Mouse (Mus musculus) intestine, postnatal 0 days (tissue): ENCODE results near the gene Slc22a1. TPM values are rescaled to one million over a fixed set of nuclear protein-coding genes. Genes with fewer than 3 reads are reported as not detected.
A peak's percentile ranks its signal among the peaks of the same experiment; 100 is the strongest.

Source experiments
- ATAC-seq: fragments of 200-750 bp; cut with Nextera tagmentation; 2 replicates; pipeline ENCODE4 v1.8.0; 2017; ENCODE audit warnings: mild to moderate bottlenecking, moderate TSS enrichment, moderate library complexity
- H3K27ac ChIP-seq: fragments of 300-500 bp; sonication (generic); 2 replicates; pipeline ENCODE4 v1.5.1; 2014; ENCODE audit warnings: mild to moderate bottlenecking, low read depth, low read length, moderate library complexity
- H3K27me3 ChIP-seq: fragments of 300-500 bp; sonication (generic); replicated peaks from 2 replicates; pipeline ENCODE4 v1.6.1; 2014; ENCODE audit warnings: low read length, mixed read lengths; ENCODE audit not compliant: control insufficient read depth, insufficient read depth
- H3K36me3 ChIP-seq: fragments of 300-500 bp; sonication (generic); 2 replicates; pipeline ENCODE4 v1.6.1; 2014; ENCODE audit warnings: mild to moderate bottlenecking, moderate library complexity; ENCODE audit not compliant: control insufficient read depth, insufficient read depth
- H3K4me1 ChIP-seq: fragments of 300-500 bp; sonication (generic); replicated peaks from 2 replicates; pipeline ENCODE4 v1.6.1; 2014; ENCODE audit warnings: antibody characterized with exemption, low read length, mixed read lengths; ENCODE audit not compliant: control insufficient read depth, insufficient read depth
- H3K4me2 ChIP-seq: fragments of 300-500 bp; sonication (generic); replicated peaks from 2 replicates; pipeline ENCODE4 v1.6.1; 2014; ENCODE audit warnings: low read depth, mild to moderate bottlenecking, moderate library complexity
- H3K4me3 ChIP-seq: fragments of 300-500 bp; sonication (generic); 2 replicates; pipeline ENCODE4 v1.5.1; 2014; ENCODE audit warnings: low read depth, low read length
- H3K9ac ChIP-seq: fragments of 300-500 bp; sonication (generic); 2 replicates; pipeline ENCODE4 v1.6.1; 2014; ENCODE audit warnings: mild to moderate bottlenecking, low read depth, low read length
- H3K9me3 ChIP-seq: fragments of 300-500 bp; sonication (generic); 2 replicates; pipeline ENCODE4 v1.6.1; 2016; ENCODE audit warnings: mixed run types; ENCODE audit not compliant: control insufficient read depth
- CTCF ChIP-seq: sonication (generic); IDR thresholded peaks from 2 replicates; pipeline ENCODE4 v1.5.1; 2016; ENCODE audit warnings: low read depth, mild to moderate bottlenecking, control low read depth, antibody characterized with exemption, moderate library complexity
- WGBS: fragments of 180-500 bp; shearing (Covaris S2); extraction: QIAGEN DNeasy Blood & Tissue Kit; methylation state at CpG from one replicate; pipeline ENCODE4 v1.1.7; 2014; 5-methylcytosine and 5-hydroxymethylcytosine counted together
- polyA plus RNA-seq: library from polyadenylated mRNA; unstranded; fragments of >200 nt; fragmentation: Nextera tagmentation; extraction: Ambion mirVana; gene quantifications from 2 replicates; pipeline ENCODE4 v1.2.1, GENCODE M21; 2015

Gene Slc22a1
- polyA plus RNA-seq, 1 experiment from 2014 or later, result 3.1 TPM

DNA sequence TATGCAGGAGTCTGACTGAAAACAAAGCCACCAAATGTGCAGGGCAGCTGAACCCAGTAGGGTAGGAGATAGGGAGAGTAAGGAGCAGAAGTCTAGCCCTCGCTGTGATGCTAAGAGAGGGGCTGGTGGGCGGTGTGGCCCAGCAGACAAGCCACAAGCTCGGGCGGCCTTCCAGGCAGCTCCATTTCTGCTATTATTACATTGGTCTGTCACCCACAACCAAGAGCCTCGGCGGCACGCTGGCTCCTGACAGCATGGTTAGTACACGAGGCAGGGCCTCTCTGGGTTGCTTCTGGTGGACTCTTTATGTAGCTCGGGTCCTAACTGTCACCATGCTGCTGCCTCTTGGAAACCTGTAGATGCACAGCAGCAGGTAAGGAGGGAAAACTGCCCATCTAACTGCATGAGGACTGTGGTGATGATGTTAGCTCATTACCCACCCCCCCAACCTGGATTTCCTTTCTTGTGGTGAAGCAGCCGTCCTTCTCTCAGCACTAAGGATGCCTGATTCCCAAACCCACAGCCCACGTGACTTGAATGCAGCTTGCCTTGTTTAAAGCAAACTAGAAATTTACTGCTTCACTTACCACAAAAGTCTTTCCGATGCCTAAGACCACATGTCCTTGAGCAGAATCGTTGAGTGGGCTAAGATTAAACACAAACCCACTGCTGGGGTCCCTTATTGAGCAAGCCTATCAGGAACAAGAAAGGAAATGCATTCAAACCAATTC, 34.6 kb upstream of the Slc22a1 start:
- Histone ChIP-seq H3K4me3 (no peak overlapping the region), H3K9ac (no peak overlapping the region), H3K27ac (no peak overlapping the region), H3K4me2 (no peak overlapping the region), H3K27me3 (no peaks in the 10 kb centered on the region), H3K36me3 (peaks cover 49% of the 10 kb centered on the region), H3K9me3 (no peaks in the 10 kb centered on the region), H3K4me1 (no peaks in the 10 kb centered on the region)
- WGBS, result 87% methylated on average over 13 of the region's 13 CpGs
- no peak for ATAC-seq
- TF ChIP-seq CTCF, result no peak

DNA sequence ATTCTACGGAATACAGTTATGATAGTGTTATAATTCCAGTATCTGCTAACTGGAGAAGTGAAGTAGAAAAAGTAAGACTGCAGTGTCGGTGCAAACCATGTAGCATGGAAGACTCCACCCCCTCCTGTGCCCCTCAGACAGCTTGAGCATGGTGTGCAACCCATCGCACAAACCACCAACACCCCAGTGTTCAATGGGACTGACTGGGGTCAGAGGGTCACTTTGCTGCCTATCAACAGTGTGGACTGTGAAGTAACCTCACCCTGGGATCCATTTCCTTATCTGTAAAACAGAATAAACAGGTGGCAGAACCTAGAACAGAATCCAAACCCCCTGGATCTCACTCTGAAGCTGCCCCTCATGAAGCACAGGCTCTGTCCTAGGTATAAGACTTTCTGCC, 32.8 kb upstream of the Slc22a1 start:
- ATAC-seq, result no peak
- H3K4me3 ChIP-seq, result no peak overlapping the region
- H3K4me1 ChIP-seq, result no peaks in the 10 kb centered on the region
- H3K4me2 ChIP-seq, result no peak overlapping the region
- H3K27ac ChIP-seq, result no peak overlapping the region
- 74% methylated on average over 3 of the region's 3 CpGs for WGBS
- H3K9me3 ChIP-seq, result no peaks in the 10 kb centered on the region
- TF ChIP-seq CTCF, result no peak
- H3K36me3 ChIP-seq, result peaks cover 50% of the 10 kb centered on the region
- no peak overlapping the region for H3K9ac ChIP-seq
- no peaks in the 10 kb centered on the region for H3K27me3 ChIP-seq

DNA sequence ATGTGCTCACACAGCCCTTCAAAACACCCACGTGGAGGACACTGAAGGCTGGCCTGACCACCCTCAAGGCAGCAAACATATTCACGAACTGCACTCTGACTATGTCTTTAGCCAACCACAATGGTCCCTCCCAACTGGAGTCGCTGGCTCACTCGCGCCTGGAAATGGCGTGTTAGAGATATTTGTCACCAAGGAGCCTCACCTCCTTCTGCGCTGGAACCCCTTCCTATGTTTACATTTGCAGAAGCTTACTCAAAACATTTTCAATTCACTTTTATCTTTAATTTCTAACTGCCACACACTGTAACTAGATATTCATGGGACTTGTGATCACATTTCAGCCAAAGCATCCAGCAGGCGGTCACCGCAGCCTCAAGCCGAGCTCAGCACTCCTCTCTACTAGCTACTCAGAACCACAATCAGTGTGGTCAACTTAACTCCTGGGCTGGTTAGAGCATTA, 31.0 kb upstream of the Slc22a1 start:
- H3K27me3 ChIP-seq, result no peaks in the 10 kb centered on the region
- H3K9me3 ChIP-seq, result no peaks in the 10 kb centered on the region
- H3K4me2 ChIP-seq, result no peak overlapping the region
- no peak overlapping the region for H3K9ac ChIP-seq
- no peak overlapping the region for H3K4me3 ChIP-seq
- no peak for ATAC-seq
- no peak overlapping the region for H3K27ac ChIP-seq
- 77% methylated on average over 10 of the region's 10 CpGs for WGBS
- no peak for TF ChIP-seq CTCF
- H3K36me3 ChIP-seq, result peaks cover 57% of the 10 kb centered on the region
- no peaks in the 10 kb centered on the region for H3K4me1 ChIP-seq

DNA sequence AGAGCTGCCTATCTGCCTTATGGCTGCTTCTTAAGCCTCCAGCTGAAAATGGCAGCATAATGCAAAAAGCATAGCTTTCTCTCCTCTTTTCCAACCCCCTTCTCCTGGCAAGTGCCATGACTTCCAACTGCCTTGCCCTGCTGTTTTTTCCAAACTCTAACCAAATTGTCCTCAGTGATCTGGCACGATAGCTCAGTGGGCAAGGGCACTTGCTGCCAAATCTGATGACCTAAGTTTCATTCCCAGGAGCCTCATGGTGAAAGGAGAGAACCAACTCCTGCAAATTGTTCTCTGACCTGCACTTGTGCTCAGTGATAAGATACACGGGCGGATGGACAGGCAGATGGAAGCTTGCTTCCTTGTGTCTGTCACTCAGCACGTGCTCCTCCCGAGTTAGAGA, 27.3 kb upstream of the Slc22a1 start:
- peaks cover 58% of the 10 kb centered on the region for H3K36me3 ChIP-seq
- H3K4me3 ChIP-seq, result no peak overlapping the region
- no peak for ATAC-seq
- no peaks in the 10 kb centered on the region for H3K9me3 ChIP-seq
- H3K9ac ChIP-seq, result no peak overlapping the region
- no peaks in the 10 kb centered on the region for H3K27me3 ChIP-seq
- H3K4me1 ChIP-seq, result 0 out of 2 replicates have a peak, but pooled peaks cover 3% of the 10 kb centered on the region
- WGBS, result 75% methylated on average over 5 of the region's 5 CpGs
- H3K4me2 ChIP-seq, result no peak overlapping the region
- TF ChIP-seq CTCF, result no peak
- H3K27ac ChIP-seq, result no peak overlapping the region

DNA sequence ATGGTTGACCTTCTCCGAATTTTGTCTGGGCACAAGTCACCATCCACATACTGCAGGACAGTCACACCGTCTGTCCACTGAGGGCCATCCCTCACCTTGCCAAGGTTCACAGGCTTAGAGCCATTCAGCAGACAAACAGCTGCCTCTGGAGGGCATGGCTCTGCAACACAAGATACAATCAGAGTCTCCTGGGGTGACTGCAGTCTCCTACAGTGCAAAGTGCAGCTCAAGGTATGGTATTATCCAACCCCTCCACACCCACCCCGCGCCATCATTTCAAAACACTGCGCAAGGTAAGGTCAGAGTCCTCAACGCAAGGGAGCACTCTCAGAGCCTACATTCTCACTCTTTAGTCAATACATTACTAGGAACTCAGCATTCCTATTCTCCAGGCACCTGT, 24.7 kb upstream of the Slc22a1 start:
- H3K4me3 ChIP-seq, result no peak overlapping the region
- H3K27ac ChIP-seq, result peak overlapping the region; percentile 57; the same call in 1 of the 2 replicates
- H3K9ac ChIP-seq, result no peak overlapping the region
- peak; percentile 97 for ATAC-seq
- H3K4me2 ChIP-seq, result no peak overlapping the region
- H3K4me1 ChIP-seq, result 0 out of 2 replicates have a peak, but pooled peaks cover 3% of the 10 kb centered on the region
- H3K36me3 ChIP-seq, result peaks cover 69% of the 10 kb centered on the region
- no peaks in the 10 kb centered on the region for H3K27me3 ChIP-seq
- H3K9me3 ChIP-seq, result no peaks in the 10 kb centered on the region
- 58% methylated on average over 6 of the region's 6 CpGs for WGBS
- peak; percentile 61 for TF ChIP-seq CTCF

DNA sequence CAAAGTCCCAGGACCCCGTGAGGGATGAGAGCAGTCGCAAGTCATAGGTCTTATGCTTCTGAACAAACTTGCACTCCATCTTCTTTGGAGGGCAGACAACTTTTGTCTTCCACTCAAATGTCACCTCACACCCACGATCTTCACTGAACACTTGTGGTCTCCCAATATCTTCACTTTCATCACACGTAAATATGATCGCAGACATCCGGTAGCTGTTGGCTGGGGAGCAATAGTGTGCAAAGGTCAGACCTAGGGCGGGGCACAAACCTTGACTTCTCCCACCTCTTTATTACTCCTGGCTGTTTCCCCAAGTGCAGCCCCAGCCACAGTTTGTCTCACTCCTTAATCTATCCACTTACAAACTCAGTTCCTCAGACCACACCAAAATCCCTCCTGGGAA, 16.3 kb upstream of the Slc22a1 start:
- Histone ChIP-seq H3K27me3 (no peaks in the 10 kb centered on the region), H3K27ac (no peak overlapping the region; the same call in 1 of the 2 replicates)
- no peak for TF ChIP-seq CTCF

More for the DNA sequence above, 16.3 kb upstream of the Slc22a1 start:
- H3K9me3 ChIP-seq, result no peaks in the 10 kb centered on the region
- no peak overlapping the region for H3K4me3 ChIP-seq
- H3K4me2 ChIP-seq, result no peak overlapping the region
- WGBS, result 47% methylated on average over 7 of the region's 7 CpGs
- no peak overlapping the region for H3K9ac ChIP-seq
- H3K36me3 ChIP-seq, result peaks cover 63% of the 10 kb centered on the region
- peak; percentile 70 for ATAC-seq
- 0 out of 2 replicates have a peak, but pooled peaks cover 2% of the 10 kb centered on the region for H3K4me1 ChIP-seq
